Mouse (Mus musculus) testis, adult 2 months (tissue): ENCODE results near the gene Itpr2. TPM values are rescaled to one million over a fixed set of nuclear protein-coding genes. Genes with fewer than 3 reads are reported as not detected.

Experiments used
- H3K27ac ChIP-seq: fragments of 200-500 bp; 2 replicates; pipeline ENCODE4 v1.5.1; 2012; ENCODE audit warnings: low read depth, low read length; ENCODE audit not compliant: control insufficient read depth, insufficient read depth
- H3K27me3 ChIP-seq: fragments of 200-500 bp; 2 replicates; pipeline ENCODE4 v1.6.1; 2012; ENCODE audit warnings: mild to moderate bottlenecking, low read length, moderate library complexity; ENCODE audit not compliant: control insufficient read depth, insufficient read depth
- H3K36me3 ChIP-seq: fragments of 200-500 bp; 2 replicates; pipeline ENCODE4 v1.6.1; 2012; ENCODE audit warnings: mild to moderate bottlenecking, low read length; ENCODE audit not compliant: control insufficient read depth, insufficient read depth
- H3K4me1 ChIP-seq: fragments of 200-500 bp; 2 replicates; pipeline ENCODE4 v1.6.1; 2012; ENCODE audit warnings: low read length; ENCODE audit not compliant: control insufficient read depth, insufficient read depth
- H3K4me3 ChIP-seq: fragments of 200-500 bp; 2 replicates; pipeline ENCODE4 v1.5.1; 2012; ENCODE audit warnings: low read depth, mild to moderate bottlenecking, low read length, moderate library complexity, mixed read lengths; ENCODE audit not compliant: control insufficient read depth
- CTCF ChIP-seq: fragments of 200-500 bp; IDR thresholded peaks from 2 replicates; pipeline ENCODE4 v1.5.1; 2012; ENCODE audit warnings: low read depth, mild to moderate bottlenecking, inconsistent platforms, low read length, moderate library complexity; ENCODE audit not compliant: control insufficient read depth, insufficient read depth, insufficient replicate concordance
- POLR2A ChIP-seq: fragments of 200-500 bp; IDR thresholded peaks from 2 replicates; pipeline ENCODE4 v1.6.1; 2012; ENCODE audit warnings: low read depth, mild to moderate bottlenecking, inconsistent platforms, low read length, moderate library complexity; ENCODE audit not compliant: control insufficient read depth
- polyA plus RNA-seq: library from polyadenylated mRNA; depleted of rRNA; stranded (reverse); fragments of >200 nt; gene quantifications from 2 replicates; pipeline ENCODE4 v1.2.3, GENCODE M21; 2012

Gene Itpr2
- polyA plus RNA-seq, 1 experiment: 6.9 TPM

- no peak for TF ChIP-seq CTCF
- TF ChIP-seq POLR2A: no peak
- Histone ChIP-seq H3K4me3 (no peak overlapping the region), H3K4me1 (no peaks in the 10 kb centered on the region), H3K36me3 (no peaks in the 10 kb centered on the region), H3K27ac (no peak overlapping the region), H3K27me3 (no peaks in the 10 kb centered on the region)
These were observed 360.9 kb downstream of the Itpr2 start for GRCm38 (mm10) chr6:146140966-146141585.

- Histone ChIP-seq H3K36me3 (no peaks in the 10 kb centered on the region), H3K4me3 (no peak overlapping the region), H3K4me1 (no peaks in the 10 kb centered on the region), H3K27me3 (no peaks in the 10 kb centered on the region), H3K27ac (no peak overlapping the region)
- TF ChIP-seq POLR2A: no peak
- no peak for TF ChIP-seq CTCF
These were observed 361.9 kb downstream of the Itpr2 start for GRCm38 (mm10) chr6:146140171-146140570.

GRCm38 (mm10) chr6:146136646-146137045 is 365.4 kb downstream of the Itpr2 start:
- H3K27me3 ChIP-seq: no peaks in the 10 kb centered on the region
- TF ChIP-seq POLR2A (no peak), CTCF (no peak)
- H3K4me3 ChIP-seq: no peak overlapping the region
- no peak overlapping the region for H3K27ac ChIP-seq
- no peaks in the 10 kb centered on the region for H3K36me3 ChIP-seq
- no peaks in the 10 kb centered on the region for H3K4me1 ChIP-seq

GRCm38 (mm10) chr6:146136244-146136643 is 365.8 kb downstream of the Itpr2 start:
- no peaks in the 10 kb centered on the region for H3K36me3 ChIP-seq
- no peaks in the 10 kb centered on the region for H3K27me3 ChIP-seq
- no peaks in the 10 kb centered on the region for H3K4me1 ChIP-seq
- no peak overlapping the region for H3K4me3 ChIP-seq
- TF ChIP-seq POLR2A (no peak), CTCF (no peak)
- H3K27ac ChIP-seq: no peak overlapping the region

- H3K27ac ChIP-seq: no peak overlapping the region
- TF ChIP-seq CTCF (no peak), POLR2A (no peak)
- no peaks in the 10 kb centered on the region for H3K36me3 ChIP-seq
- H3K4me3 ChIP-seq: no peak overlapping the region
- no peaks in the 10 kb centered on the region for H3K27me3 ChIP-seq
- no peaks in the 10 kb centered on the region for H3K4me1 ChIP-seq
These were observed 366.7 kb downstream of the Itpr2 start for GRCm38 (mm10) chr6:146135291-146135690.

GRCm38 (mm10) chr6:146133921-146134320 is 368.1 kb downstream of the Itpr2 start:
- Histone ChIP-seq H3K4me3 (no peak overlapping the region), H3K36me3 (no peaks in the 10 kb centered on the region), H3K27ac (no peak overlapping the region), H3K4me1 (no peaks in the 10 kb centered on the region), H3K27me3 (no peaks in the 10 kb centered on the region)
- TF ChIP-seq POLR2A (no peak), CTCF (no peak)

- Histone ChIP-seq H3K27ac (no peak overlapping the region), H3K4me1 (no peaks in the 10 kb centered on the region), H3K27me3 (no peaks in the 10 kb centered on the region), H3K36me3 (no peaks in the 10 kb centered on the region), H3K4me3 (no peak overlapping the region)
- TF ChIP-seq POLR2A: no peak
- TF ChIP-seq CTCF: no peak
These were observed 373.0 kb downstream of the Itpr2 start for GRCm38 (mm10) chr6:146129066-146129465.
